Mouse (Mus musculus) 416B (cell line): ENCODE results near the gene Dlec1.
A peak's percentile ranks its signal among the peaks of the same experiment; 100 is the strongest.

Source experiments
- DNase-seq: peaks from one replicate; pipeline ENCODE4 v3.0.0; 2011; ENCODE audit warnings: low read depth

The Dlec1 gene

GRCm38 (mm10) chr9:119101992-119102782 is at the start of gene Dlec1:
Gene Dlec1 (plus strand): TSS chr9:119102478.
- DNase-seq = no peak

GRCm38 (mm10) chr9:119053964-119054576 is 48.2 kb upstream of the Dlec1 start:
- DNase-seq = no peak

DNA sequence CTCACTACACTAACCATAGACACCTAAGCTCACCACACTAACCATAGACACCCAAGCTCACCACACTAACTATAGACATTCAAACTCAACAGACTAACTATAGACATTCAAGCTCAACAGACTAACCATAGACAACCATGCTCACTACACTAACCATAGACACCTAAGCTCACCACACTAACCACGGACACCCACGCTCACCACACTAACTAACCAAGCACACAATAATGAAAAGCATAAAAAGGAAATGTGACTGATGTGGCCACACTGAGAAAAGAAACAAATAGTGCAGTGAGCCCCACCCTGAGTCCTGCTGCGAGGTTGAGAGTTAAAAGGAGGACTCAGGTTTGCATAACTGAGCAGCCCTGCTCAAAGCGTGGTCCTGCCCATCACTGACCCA is 46.9 kb upstream of the Dlec1 start:
- no peak for DNase-seq

GRCm38 (mm10) chr9:119058245-119058644 is 44.0 kb upstream of the Dlec1 start:
- no peak for DNase-seq

- DNase-seq = no peak
Measured at GRCm38 (mm10) chr9:119060701-119061100, 41.6 kb upstream of the Dlec1 start.

- no peak for DNase-seq
Measured at GRCm38 (mm10) chr9:119063036-119063644, 39.1 kb upstream of the Dlec1 start.

DNA sequence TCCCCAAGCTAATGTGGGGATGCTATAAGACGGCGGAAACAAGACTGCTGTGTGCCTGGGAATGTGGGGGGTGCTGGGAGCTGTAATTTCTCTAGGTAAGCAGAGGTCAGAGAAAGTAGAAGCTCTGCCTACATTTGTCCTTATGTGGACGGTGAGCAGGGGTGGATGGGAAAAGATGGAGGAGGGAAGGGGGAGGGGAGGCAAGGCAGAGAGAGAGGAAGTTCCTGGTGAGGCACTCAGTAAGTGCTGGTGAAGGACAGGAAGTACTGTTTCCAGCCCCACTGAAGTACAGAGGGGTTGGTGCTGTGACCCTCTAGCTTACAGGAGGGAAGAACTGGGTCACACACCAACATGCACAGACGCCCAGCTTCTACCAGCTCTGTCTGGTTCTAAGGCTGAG is 38.0 kb upstream of the Dlec1 start:
- DNase-seq = peak; percentile 59

GRCm38 (mm10) chr9:119067601-119068000 is 34.7 kb upstream of the Dlec1 start:
- peak; percentile 75 for DNase-seq

GRCm38 (mm10) chr9:119068266-119068665 is 34.0 kb upstream of the Dlec1 start:
- no peak for DNase-seq

DNA sequence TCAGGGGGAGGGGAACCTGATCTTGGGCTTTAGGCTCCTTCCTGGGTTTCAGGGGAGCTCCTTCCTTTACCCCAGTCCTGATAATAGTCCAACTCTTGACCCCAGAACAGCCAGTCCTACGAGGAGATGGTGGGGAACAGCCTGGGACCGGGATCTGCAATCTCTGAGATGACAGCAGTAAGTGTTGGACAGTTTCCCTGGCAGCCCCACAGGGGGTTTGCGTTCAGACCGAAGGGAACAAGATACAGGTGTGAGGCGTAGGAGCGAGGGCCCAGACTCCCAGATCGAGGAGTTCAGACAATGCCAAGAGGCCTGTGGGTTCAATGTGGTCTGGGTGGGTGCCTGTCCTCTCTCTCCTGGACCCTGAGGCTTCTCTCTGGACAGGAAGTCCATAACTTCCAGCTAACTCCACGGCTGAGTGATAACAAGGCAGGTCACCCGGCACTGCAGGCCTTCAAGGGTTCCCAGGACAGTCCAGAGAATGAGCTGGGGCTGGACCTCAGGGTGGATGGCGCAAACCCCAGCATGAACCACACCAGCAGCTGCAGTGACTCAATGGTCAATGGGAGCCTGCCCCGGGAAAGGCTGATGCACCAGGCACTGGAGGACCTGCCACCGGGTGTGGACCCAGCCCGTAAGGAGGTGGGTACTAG is 32.0 kb upstream of the Dlec1 start:
- no peak for DNase-seq

- DNase-seq = no peak
Measured at GRCm38 (mm10) chr9:119071786-119072185, 30.5 kb upstream of the Dlec1 start.

DNA sequence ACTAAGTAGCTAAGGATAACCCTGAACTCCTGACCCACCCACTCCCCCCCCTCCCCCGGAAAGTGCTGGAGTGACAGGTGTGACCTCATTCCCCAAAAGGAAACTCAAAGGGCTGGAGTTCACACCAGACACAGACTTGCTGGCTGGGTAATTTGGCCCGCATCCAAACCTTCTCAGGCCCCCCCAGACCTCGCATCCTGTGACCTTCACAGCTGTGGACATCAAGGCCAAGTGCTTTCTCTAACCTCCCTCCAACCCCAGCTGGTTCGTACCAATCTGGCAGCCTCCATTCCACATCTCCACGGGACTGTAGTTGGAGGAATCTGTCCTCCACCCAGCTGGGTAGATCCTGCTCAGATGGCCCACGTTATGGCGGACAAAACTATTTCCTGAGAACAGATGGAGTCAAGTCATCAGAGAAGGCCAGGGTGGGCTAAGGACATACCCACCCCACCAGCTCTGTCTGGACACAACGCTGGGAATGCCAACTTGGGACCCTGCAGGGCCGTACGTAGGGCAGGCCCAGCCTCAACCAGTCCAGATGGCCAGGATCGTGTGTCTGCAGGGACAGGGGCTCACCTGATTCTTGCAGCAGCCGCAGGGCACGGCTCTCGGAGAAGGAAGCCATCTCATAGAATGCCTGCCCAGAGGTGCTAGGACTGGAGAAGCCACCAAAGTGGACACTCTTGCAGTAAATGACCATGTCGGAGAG is 28.9 kb upstream of the Dlec1 start:
- peak; percentile 88 for DNase-seq

- DNase-seq = peak; percentile 26
Measured at GRCm38 (mm10) chr9:119075685-119076084, 26.6 kb upstream of the Dlec1 start.

DNA sequence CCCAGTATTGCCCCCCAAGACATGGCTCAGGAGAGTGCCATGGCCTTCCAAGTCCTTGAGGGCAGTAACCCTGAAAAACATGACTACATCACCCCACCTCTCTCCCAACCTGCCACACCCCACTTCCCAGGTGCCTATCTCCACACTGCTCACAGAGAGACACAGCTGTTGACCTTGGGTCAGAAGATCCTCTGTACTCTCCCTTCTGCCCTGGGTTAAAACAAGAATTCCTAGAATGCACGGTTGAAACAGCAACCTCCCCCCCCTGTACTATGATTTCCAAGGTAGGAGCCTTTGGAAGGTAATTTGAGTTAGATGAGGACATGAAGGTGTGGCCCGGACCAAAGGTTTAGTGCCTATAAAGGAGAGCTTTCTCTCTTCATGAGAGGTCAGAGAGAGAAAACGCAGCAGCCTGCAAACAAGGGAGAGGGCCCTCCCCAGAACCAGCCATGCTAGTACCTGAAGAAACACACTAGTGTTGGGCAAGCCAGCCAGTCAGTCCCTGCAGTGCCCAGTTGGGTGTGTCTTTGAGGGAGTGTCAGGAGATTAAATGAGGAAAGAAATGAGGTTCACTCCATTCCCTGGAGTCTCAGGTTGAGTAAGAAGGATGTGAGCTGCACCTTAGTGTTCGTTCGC is 22.1 kb upstream of the Dlec1 start:
- DNase-seq = no peak

DNA sequence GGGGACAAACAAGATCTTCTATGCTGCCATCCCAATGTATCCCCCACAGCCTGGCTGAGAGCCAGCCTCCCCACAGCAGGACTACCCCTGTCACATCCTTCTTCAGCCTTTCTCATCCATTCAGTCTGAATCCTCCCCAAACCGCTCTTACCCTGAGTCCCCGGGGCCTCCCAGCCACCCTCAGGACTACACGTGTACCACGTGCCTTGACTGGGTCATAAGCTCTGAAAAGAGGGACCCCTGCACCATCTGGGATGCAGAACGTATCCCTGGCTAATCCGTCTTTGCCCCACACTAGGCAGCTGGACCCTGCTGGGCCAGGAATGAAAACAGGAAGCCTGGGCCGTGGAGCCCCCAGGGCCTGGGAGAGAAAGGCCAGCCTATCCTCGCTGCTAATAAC is 20.2 kb upstream of the Dlec1 start:
- DNase-seq = no peak

DNA sequence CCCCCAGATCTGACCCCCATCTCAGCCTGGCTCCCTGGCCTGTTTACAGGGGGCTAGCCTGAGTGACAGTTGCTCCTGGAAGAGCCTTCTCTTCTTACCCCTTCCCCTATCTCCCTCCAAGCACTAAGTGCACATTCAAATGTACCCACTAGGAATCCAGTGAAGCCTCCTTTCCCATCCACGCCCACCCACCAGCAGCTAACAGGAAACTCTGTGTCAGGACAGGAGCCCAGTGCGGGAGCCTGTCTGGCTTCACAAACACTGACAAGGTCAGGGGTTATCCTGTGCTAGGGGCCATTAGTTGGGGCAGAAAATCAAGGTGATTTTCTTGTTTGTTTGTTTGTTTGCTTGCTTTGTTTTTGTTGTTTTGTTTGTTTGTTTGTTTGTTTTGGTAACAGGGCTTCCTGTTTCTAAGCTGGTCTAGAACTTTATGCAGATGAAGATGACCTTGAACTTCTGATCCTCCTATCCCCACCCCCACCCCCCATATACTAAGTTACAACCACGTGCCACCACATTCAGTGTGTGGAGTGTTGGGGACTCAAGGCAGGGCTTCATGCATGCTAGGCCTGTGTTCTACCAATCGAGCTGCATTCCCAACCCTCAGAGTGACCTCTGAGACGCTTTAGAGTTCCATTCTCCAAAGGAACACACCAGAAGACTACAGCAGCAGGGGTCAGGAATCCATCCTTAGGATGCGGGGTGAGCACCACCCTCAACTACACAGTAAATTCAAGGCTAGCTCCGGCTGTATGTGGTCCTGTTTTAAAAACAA is 19.4 kb upstream of the Dlec1 start:
- DNase-seq = no peak

- DNase-seq = no peak
Measured at GRCm38 (mm10) chr9:119083966-119084365, 18.3 kb upstream of the Dlec1 start.

- no peak for DNase-seq
Measured at GRCm38 (mm10) chr9:119086451-119086850, 15.8 kb upstream of the Dlec1 start.

GRCm38 (mm10) chr9:119087309-119087708 is 15.0 kb upstream of the Dlec1 start:
- no peak for DNase-seq

GRCm38 (mm10) chr9:119088148-119088801 is 14.0 kb upstream of the Dlec1 start:
- DNase-seq = peak; percentile 94
